In the genomic region with DNA sequence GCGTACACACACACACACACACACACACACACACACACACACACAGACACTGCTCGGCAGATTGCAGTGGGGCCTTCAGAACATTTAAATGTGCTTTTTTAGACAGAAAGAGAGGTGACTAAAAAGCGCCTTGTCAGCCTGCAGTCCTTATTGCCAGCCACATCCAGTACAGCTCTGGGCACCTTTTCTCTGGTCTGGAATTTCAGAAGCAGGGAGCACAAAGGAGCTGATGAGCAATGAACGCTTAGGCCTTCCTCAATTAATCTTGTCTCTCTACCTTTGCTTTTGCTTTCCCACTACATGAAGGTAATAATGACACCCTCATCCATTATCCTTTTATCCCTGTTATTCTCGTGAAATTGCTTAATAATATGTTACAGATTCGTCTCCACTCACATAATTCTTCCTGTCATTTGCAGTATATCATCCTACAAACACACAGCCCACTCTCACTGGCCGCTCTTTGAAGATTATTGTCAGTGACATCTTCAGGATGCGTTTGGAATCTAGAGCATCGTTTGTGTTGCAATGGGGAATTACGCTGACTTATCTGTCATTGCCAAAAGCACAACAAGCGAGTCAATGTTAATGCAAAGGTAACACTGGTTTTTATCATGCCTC, we compare ENCODE assay signal across 17 mouse cellular contexts. TPM values are rescaled to one million over a fixed set of nuclear protein-coding genes. Genes with fewer than 3 reads are reported as not detected.
DNase-seq lines count a peak whose midpoint lies in the region; ATAC-seq lines count a peak whose summit lies in the region.
"Had no signal": no experiment of that assay in that cellular context is flagged by ENCODE, and none has a peak within 500 bp of the region (broad histone marks: within the 10 kb centered on the region; RNA-seq: fewer than 3 reads in every experiment).

No protein-coding gene starts in this region.

- intact Hi-C loops in left cerebral cortex, postnatal 10 days (cut with DNase I) = no loop called here

- no peaks in the 10 kb centered on the region; the same call in 1 of the 2 replicates for H3K27me3 ChIP-seq in midbrain, embryonic 11.5 days (ENCODE audit: control insufficient read depth, insufficient read depth, low read length)
- H3K27me3 ChIP-seq in midbrain, embryonic 10.5 days (ENCODE audit: low read depth, poor library complexity, severe bottlenecking) = peaks cover 30% of the 10 kb centered on the region
- 0 out of 2 replicates have a peak, but pooled peaks cover 4% of the 10 kb centered on the region for H3K27me3 ChIP-seq in hindbrain, embryonic 12.5 days
- no peaks in the 10 kb centered on the region for H3K27me3 ChIP-seq in midbrain, embryonic 13.5 days
- H3K27me3 ChIP-seq in kidney, embryonic 16.5 days (ENCODE audit: insufficient read depth, low read length) = no peaks in the 10 kb centered on the region
- H3K27me3 ChIP-seq: CH12.LX; heart, embryonic 13.5 days; kidney, embryonic 15.5 days; liver, embryonic 12.5 days; Patski had no signal

- H3K9me3 ChIP-seq in midbrain, embryonic 11.5 days (ENCODE audit: control insufficient read depth, low read length) = no peaks in the 10 kb centered on the region
- no peaks in the 10 kb centered on the region for H3K9me3 ChIP-seq in midbrain, embryonic 10.5 days (replicated peaks)
- H3K9me3 ChIP-seq in hindbrain, embryonic 12.5 days (replicated peaks) = no peaks in the 10 kb centered on the region
- H3K9me3 ChIP-seq in midbrain, embryonic 13.5 days = no peaks in the 10 kb centered on the region
- H3K9me3 ChIP-seq in kidney, embryonic 16.5 days (ENCODE audit: low read length) = no peaks in the 10 kb centered on the region
- H3K9me3 ChIP-seq: heart, embryonic 13.5 days; kidney, embryonic 15.5 days; liver, embryonic 12.5 days had no signal

- H3K36me3 ChIP-seq in midbrain, embryonic 11.5 days (ENCODE audit: control insufficient read depth, insufficient read depth, low read length) = no peaks in the 10 kb centered on the region
- H3K36me3 ChIP-seq in midbrain, embryonic 10.5 days = no peaks in the 10 kb centered on the region
- no peaks in the 10 kb centered on the region for H3K36me3 ChIP-seq in hindbrain, embryonic 12.5 days
- H3K36me3 ChIP-seq in midbrain, embryonic 13.5 days = no peaks in the 10 kb centered on the region
- H3K36me3 ChIP-seq in kidney, embryonic 16.5 days (ENCODE audit: insufficient read depth, low read length) = no peaks in the 10 kb centered on the region
- H3K36me3 ChIP-seq: heart, embryonic 13.5 days; kidney, embryonic 15.5 days; liver, embryonic 12.5 days had no signal

- H3K4me2 ChIP-seq in midbrain, embryonic 11.5 days = no peak overlapping the region
- no peak overlapping the region for H3K4me2 ChIP-seq in hindbrain, embryonic 12.5 days (replicated peaks)
- no peak overlapping the region for H3K4me2 ChIP-seq in midbrain, embryonic 13.5 days (replicated peaks)
- H3K4me2 ChIP-seq in kidney, embryonic 16.5 days (replicated peaks; ENCODE audit: low read depth, low read length) = no peak overlapping the region
- H3K4me2 ChIP-seq: heart, embryonic 13.5 days; kidney, embryonic 15.5 days; liver, embryonic 12.5 days had no signal

- peak overlapping the region; percentile 16; the same call in 1 of the 2 replicates for H3K27ac ChIP-seq in midbrain, embryonic 11.5 days (ENCODE audit: low read depth, low read length)
- H3K27ac ChIP-seq in midbrain, embryonic 10.5 days (replicated peaks) = no peak overlapping the region
- peak overlapping the region; percentile 85 for H3K27ac ChIP-seq in hindbrain, embryonic 12.5 days
- peak overlapping the region; percentile 88 for H3K27ac ChIP-seq in midbrain, embryonic 13.5 days
- H3K27ac ChIP-seq in kidney, embryonic 16.5 days (ENCODE audit: low read length) = no peak overlapping the region
- H3K27ac ChIP-seq: heart, embryonic 13.5 days; kidney, embryonic 15.5 days; liver, embryonic 12.5 days had no signal

- no peak for ATAC-seq in midbrain, embryonic 11.5 days (ENCODE audit: low FRiP score)
- peak; percentile 75 for ATAC-seq in hindbrain, embryonic 12.5 days (ENCODE audit: low FRiP score)
- ATAC-seq in midbrain, embryonic 13.5 days = peak; percentile 64
- no peak for ATAC-seq in kidney, embryonic 16.5 days (ENCODE audit: low FRiP score, low TSS enrichment)
- ATAC-seq: liver, embryonic 12.5 days; lung, postnatal 0 days; Patski had no signal

- WGBS in midbrain, embryonic 11.5 days = 72% methylated on average over 11 of the region's 11 CpGs
- WGBS in midbrain, embryonic 10.5 days = 83% methylated on average over 11 of the region's 11 CpGs
- 53% methylated on average over 11 of the region's 11 CpGs for WGBS in hindbrain, embryonic 12.5 days
- 45% methylated on average over 11 of the region's 11 CpGs for WGBS in midbrain, embryonic 13.5 days
- 66% methylated on average over 11 of the region's 11 CpGs for WGBS in kidney, embryonic 16.5 days

- peaks cover 35% of the 10 kb centered on the region for H3K4me1 ChIP-seq in midbrain, embryonic 11.5 days (ENCODE audit: control insufficient read depth, insufficient read depth, low read length)
- peaks cover 54% of the 10 kb centered on the region for H3K4me1 ChIP-seq in midbrain, embryonic 10.5 days
- H3K4me1 ChIP-seq in hindbrain, embryonic 12.5 days = peaks cover 30% of the 10 kb centered on the region
- peaks cover 53% of the 10 kb centered on the region for H3K4me1 ChIP-seq in midbrain, embryonic 13.5 days (replicated peaks)
- no peaks in the 10 kb centered on the region for H3K4me1 ChIP-seq in kidney, embryonic 16.5 days (ENCODE audit: insufficient read depth, low read length)
- H3K4me1 ChIP-seq: kidney, embryonic 15.5 days; liver, embryonic 12.5 days had no signal

- DNase-seq in midbrain, embryonic 11.5 days (ENCODE audit: low spot score, missing footprints) = no peak
- no peak for DNase-seq in midbrain, embryonic 10.5 days (ENCODE audit: low spot score)
- DNase-seq in urinary bladder, adult 2 months (ENCODE audit: low spot score) = no peak
- DNase-seq in left cerebral cortex, postnatal 10 days (ENCODE audit: extremely low spot score in 1 of 2, low spot score in 2 of 2) = no peak
- DNase-seq: adrenal gland, adult 2 months; cerebellum, adult 9-11 months; gastrocnemius, postnatal 36 days had no signal

- no peak overlapping the region for H3K9ac ChIP-seq in midbrain, embryonic 11.5 days (ENCODE audit: low read length)
- H3K9ac ChIP-seq in hindbrain, embryonic 12.5 days = no peak overlapping the region
- no peak overlapping the region for H3K9ac ChIP-seq in midbrain, embryonic 13.5 days (replicated peaks)
- no peak overlapping the region for H3K9ac ChIP-seq in kidney, embryonic 16.5 days (replicated peaks; ENCODE audit: low read length)
- H3K9ac ChIP-seq: heart, embryonic 13.5 days; kidney, embryonic 15.5 days; liver, embryonic 12.5 days had no signal

- no peak overlapping the region for H3K4me3 ChIP-seq in midbrain, embryonic 11.5 days (ENCODE audit: low read depth, low read length)
- H3K4me3 ChIP-seq in midbrain, embryonic 10.5 days = no peak overlapping the region
- H3K4me3 ChIP-seq in hindbrain, embryonic 12.5 days = no peak overlapping the region
- no peak overlapping the region for H3K4me3 ChIP-seq in midbrain, embryonic 13.5 days (replicated peaks)
- H3K4me3 ChIP-seq in kidney, embryonic 16.5 days (ENCODE audit: low read length) = no peak overlapping the region
- H3K4me3 ChIP-seq: heart, embryonic 13.5 days; kidney, embryonic 15.5 days; liver, embryonic 12.5 days had no signal

RNA-seq across cellular contexts. Expression of gene Mab21l1, which starts 31.8 kb away (rescaled TPM):
- polyA plus RNA-seq in midbrain, embryonic 11.5 days (2014; fragmentation: Nextera tagmentation; extraction: Ambion mirVana) = 92.8 and 102 TPM in 2 replicates
- polyA plus RNA-seq in midbrain, embryonic 10.5 days (2016; fragmentation: Nextera tagmentation; extraction: Ambion mirVana) = 33.1 and 47.5 TPM in 2 replicates
- 104 and 115 TPM in 2 replicates for polyA plus RNA-seq in hindbrain, embryonic 12.5 days (2016; fragmentation: Nextera tagmentation; extraction: Ambion mirVana)
- 157 and 181 TPM in 2 replicates for polyA plus RNA-seq in midbrain, embryonic 13.5 days (2015; fragmentation: Nextera tagmentation; extraction: Ambion mirVana)
- 0.50 and 0.53 TPM in 2 replicates for polyA plus RNA-seq in urinary bladder, adult 2 months (2012; rRNA removed)
- total RNA-seq in left cerebral cortex, postnatal 10 days (2021) = 1 to 10 TPM; 1.2 to 2.6 TPM
- 0.37 TPM in 2 replicates for polyA plus RNA-seq in kidney, embryonic 16.5 days (2015; fragmentation: Nextera tagmentation; extraction: Ambion mirVana)
- total RNA-seq: CH12.LX; megakaryocyte-erythroid progenitor cell, adult 5-6 weeks had no signal
- polyA plus RNA-seq: lung, postnatal 0 days had no signal

Comparison
In these comparisons a context has a peak if more than half of its experiments do, and no peak if none do; other contexts are left out.
1. ATAC-seq: peak in hindbrain, embryonic 12.5 days (single experiment) and midbrain, embryonic 13.5 days (single experiment); none in midbrain, embryonic 11.5 days (single experiment) and kidney, embryonic 16.5 days (single experiment).
2. H3K27ac ChIP-seq: peak in midbrain, embryonic 11.5 days (single experiment), hindbrain, embryonic 12.5 days (single experiment) and midbrain, embryonic 13.5 days (single experiment); none in midbrain, embryonic 10.5 days (single experiment) and kidney, embryonic 16.5 days (single experiment).
3. RNA of gene Mab21l1, which starts 31.8 kb away (polyA plus RNA-seq): 157 to 181 TPM in midbrain, embryonic 13.5 days, 104 to 115 TPM in hindbrain, embryonic 12.5 days, 92.8 to 102 TPM in midbrain, embryonic 11.5 days and 33.1 to 47.5 TPM in midbrain, embryonic 10.5 days; 0.50 to 0.53 TPM in urinary bladder, adult 2 months and 0.37 TPM in kidney, embryonic 16.5 days; every median in the first group is over 10 times any median in the second.